Mouse (Mus musculus): ENCODE data around the gene Tfap2c. TPM values are rescaled to one million over a fixed set of nuclear protein-coding genes. Genes with fewer than 3 reads are reported as not detected.

Gene Tfap2c
- polyA plus RNA-seq, 1 experiment from 2014 or later, result 4.5 TPM

- Histone ChIP-seq H3K9ac (replicated peaks) (no peak overlapping the region), H3K9me3 (no peaks in the 10 kb centered on the region), H3K4me2 (no peak overlapping the region), H3K27ac (no peak overlapping the region), H3K27me3 (0 out of 2 replicates have a peak, but pooled peaks cover 2% of the 10 kb centered on the region), H3K4me1 (replicated peaks) (peaks cover 8% of the 10 kb centered on the region; the same call in 1 of the 2 replicates), H3K4me3 (replicated peaks) (no peak overlapping the region), H3K36me3 (no peaks in the 10 kb centered on the region)
- no peak for ATAC-seq (ENCODE audit: insufficient number of reproducible peaks, insufficient read depth, low FRiP score, low TSS enrichment, low read depth)
- 80% methylated on average over 8 of the region's 8 CpGs for WGBS
Measured at GRCm38 (mm10) chr2:172527175-172527574, 22.2 kb upstream of the Tfap2c start.

- no peak overlapping the region for H3K27ac ChIP-seq
- 36% methylated on average over 4 of the region's 4 CpGs for WGBS
- peaks cover 29% of the 10 kb centered on the region for H3K4me1 ChIP-seq (replicated peaks)
- H3K4me3 ChIP-seq (replicated peaks), result no peak overlapping the region
- no peak for ATAC-seq (ENCODE audit: insufficient number of reproducible peaks, insufficient read depth, low FRiP score, low TSS enrichment, low read depth)
- no peak overlapping the region for H3K4me2 ChIP-seq
- H3K9me3 ChIP-seq, result peaks cover 11% of the 10 kb centered on the region
- H3K9ac ChIP-seq (replicated peaks), result no peak overlapping the region
- peaks cover 57% of the 10 kb centered on the region for H3K27me3 ChIP-seq
- no peaks in the 10 kb centered on the region for H3K36me3 ChIP-seq
Measured at GRCm38 (mm10) chr2:172543987-172544386, 5.4 kb upstream of the Tfap2c start.

GRCm38 (mm10) chr2:172544601-172545127 lies 4.7 kb upstream of the Tfap2c start:
- Histone ChIP-seq H3K4me1 (replicated peaks) (peaks cover 36% of the 10 kb centered on the region), H3K27me3 (peaks cover 64% of the 10 kb centered on the region)

GRCm38 (mm10) chr2:172545592-172546235 lies 3.7 kb upstream of the Tfap2c start:
- Histone ChIP-seq H3K9me3 (no peaks in the 10 kb centered on the region), H3K4me1 (replicated peaks) (peaks cover 46% of the 10 kb centered on the region), H3K4me2 (0 out of 2 replicates have a peak overlapping the region, but pooled peaks have one; percentile 6), H3K4me3 (replicated peaks) (peak overlapping the region; percentile 7; the same call in 1 of the 2 replicates), H3K9ac (replicated peaks) (no peak overlapping the region), H3K27me3 (peaks cover 74% of the 10 kb centered on the region), H3K36me3 (no peaks in the 10 kb centered on the region), H3K27ac (no peak overlapping the region)
- no peak for ATAC-seq (ENCODE audit: insufficient number of reproducible peaks, insufficient read depth, low FRiP score, low TSS enrichment, low read depth)
- WGBS, result 5% methylated on average over 35 of the region's 35 CpGs

More at GRCm38 (mm10) chr2:172544601-172545127, 4.7 kb upstream of the Tfap2c start:
- Histone ChIP-seq H3K27ac (no peak overlapping the region), H3K4me2 (no peak overlapping the region), H3K36me3 (no peaks in the 10 kb centered on the region), H3K9ac (replicated peaks) (no peak overlapping the region), H3K9me3 (peaks cover 7% of the 10 kb centered on the region), H3K4me3 (replicated peaks) (no peak overlapping the region)
- 13% methylated on average over 6 of the region's 6 CpGs for WGBS
- ATAC-seq (ENCODE audit: insufficient number of reproducible peaks, insufficient read depth, low FRiP score, low TSS enrichment, low read depth), result no peak

- Histone ChIP-seq H3K4me2 (no peak overlapping the region), H3K4me3 (replicated peaks) (0 out of 2 replicates have a peak overlapping the region, but pooled peaks have one; percentile 27), H3K9ac (replicated peaks) (no peak overlapping the region), H3K4me1 (replicated peaks) (peaks cover 55% of the 10 kb centered on the region), H3K9me3 (no peaks in the 10 kb centered on the region), H3K36me3 (no peaks in the 10 kb centered on the region), H3K27me3 (peaks cover 82% of the 10 kb centered on the region), H3K27ac (no peak overlapping the region)
- no peak for ATAC-seq (ENCODE audit: insufficient number of reproducible peaks, insufficient read depth, low FRiP score, low TSS enrichment, low read depth)
- WGBS, result 16% methylated on average over 16 of the region's 16 CpGs
Measured at GRCm38 (mm10) chr2:172546551-172546950, 2.8 kb upstream of the Tfap2c start.

GRCm38 (mm10) chr2:172547116-172547515 lies 2.3 kb upstream of the Tfap2c start:
- H3K4me3 ChIP-seq (replicated peaks), result peak overlapping the region; percentile 27
- ATAC-seq (ENCODE audit: insufficient number of reproducible peaks, insufficient read depth, low FRiP score, low TSS enrichment, low read depth), result no peak
- H3K4me1 ChIP-seq (replicated peaks), result peaks cover 59% of the 10 kb centered on the region
- H3K27ac ChIP-seq, result no peak overlapping the region
- H3K36me3 ChIP-seq, result no peaks in the 10 kb centered on the region
- peaks cover 87% of the 10 kb centered on the region for H3K27me3 ChIP-seq
- H3K4me2 ChIP-seq, result peak overlapping the region; percentile 45
- H3K9me3 ChIP-seq, result no peaks in the 10 kb centered on the region
- no peak overlapping the region for H3K9ac ChIP-seq (replicated peaks)
- WGBS, result under 1% methylated on average over 21 of the region's 21 CpGs

- 2% methylated on average over 27 of the region's 27 CpGs for WGBS
Measured at GRCm38 (mm10) chr2:172547807-172548586, 1.4 kb upstream of the Tfap2c start.

GRCm38 (mm10) chr2:172548672-172549255 lies 629 bp upstream of the Tfap2c start:
- Histone ChIP-seq H3K27me3 (peaks cover 95% of the 10 kb centered on the region), H3K4me3 (replicated peaks) (peak overlapping the region; percentile 47), H3K4me1 (replicated peaks) (peaks cover 67% of the 10 kb centered on the region), H3K9ac (replicated peaks) (no peak overlapping the region), H3K36me3 (no peaks in the 10 kb centered on the region), H3K4me2 (peak overlapping the region; percentile 82), H3K9me3 (no peaks in the 10 kb centered on the region), H3K27ac (no peak overlapping the region)
- ATAC-seq (ENCODE audit: insufficient number of reproducible peaks, insufficient read depth, low FRiP score, low TSS enrichment, low read depth), result no peak
- 0% methylated on average over 26 of the region's 27 CpGs for WGBS

More at GRCm38 (mm10) chr2:172547807-172548586, 1.4 kb upstream of the Tfap2c start:
- Histone ChIP-seq H3K9me3 (no peaks in the 10 kb centered on the region), H3K4me1 (replicated peaks) (peaks cover 62% of the 10 kb centered on the region), H3K27ac (no peak overlapping the region), H3K27me3 (peaks cover 94% of the 10 kb centered on the region), H3K36me3 (no peaks in the 10 kb centered on the region), H3K4me2 (peak overlapping the region; percentile 45), H3K4me3 (replicated peaks) (peak overlapping the region; percentile 27), H3K9ac (replicated peaks) (no peak overlapping the region)
- no peak for ATAC-seq (ENCODE audit: insufficient number of reproducible peaks, insufficient read depth, low FRiP score, low TSS enrichment, low read depth)

- WGBS, result under 1% methylated on average over 62 of the region's 62 CpGs
- peaks cover 73% of the 10 kb centered on the region for H3K4me1 ChIP-seq (replicated peaks)
Measured at GRCm38 (mm10) chr2:172550364-172551080, 1.1 kb downstream of the Tfap2c start.

GRCm38 (mm10) chr2:172551081-172551720 lies 1.8 kb downstream of the Tfap2c start:
- no peaks in the 10 kb centered on the region for H3K36me3 ChIP-seq
- ATAC-seq (ENCODE audit: insufficient number of reproducible peaks, insufficient read depth, low FRiP score, low TSS enrichment, low read depth), result no peak

More at GRCm38 (mm10) chr2:172550364-172551080, 1.1 kb downstream of the Tfap2c start:
- no peaks in the 10 kb centered on the region for H3K36me3 ChIP-seq
- H3K27ac ChIP-seq, result no peak overlapping the region
- 0 out of 2 replicates have a peak, but pooled peaks have one; percentile 26 for ATAC-seq (ENCODE audit: insufficient number of reproducible peaks, insufficient read depth, low FRiP score, low TSS enrichment, low read depth)
- H3K9me3 ChIP-seq, result no peaks in the 10 kb centered on the region
- peak overlapping the region; percentile 53; the same call in 1 of the 2 replicates for H3K9ac ChIP-seq (replicated peaks)
- H3K27me3 ChIP-seq, result peaks cover 89% of the 10 kb centered on the region
- peak overlapping the region; percentile 82 for H3K4me2 ChIP-seq
- peak overlapping the region; percentile 47 for H3K4me3 ChIP-seq (replicated peaks)

More at GRCm38 (mm10) chr2:172551081-172551720, 1.8 kb downstream of the Tfap2c start:
- H3K4me1 ChIP-seq (replicated peaks), result peaks cover 68% of the 10 kb centered on the region
- H3K27ac ChIP-seq, result no peak overlapping the region
- peaks cover 85% of the 10 kb centered on the region for H3K27me3 ChIP-seq
- no peaks in the 10 kb centered on the region for H3K9me3 ChIP-seq
- WGBS, result under 1% methylated on average over 57 of the region's 57 CpGs
- H3K4me3 ChIP-seq (replicated peaks), result peak overlapping the region; percentile 47
- H3K4me2 ChIP-seq, result peak overlapping the region; percentile 82
- H3K9ac ChIP-seq (replicated peaks), result peak overlapping the region; percentile 53; the same call in 1 of the 2 replicates
